Mouse (Mus musculus) frontal cortex, adult (tissue): ENCODE measurements around the gene Ccdc51.
A peak's percentile ranks its signal among the peaks of the same experiment; 100 is the strongest.

Source experiments
- ATAC-seq: cut with Nextera tagmentation; 2 replicates; pipeline ENCODE4 v1.9.2; 2017; ENCODE audit warnings: mild to moderate bottlenecking, moderate library complexity, mixed read lengths; ENCODE audit not compliant: low TSS enrichment

Ccdc51 gene

DNA sequence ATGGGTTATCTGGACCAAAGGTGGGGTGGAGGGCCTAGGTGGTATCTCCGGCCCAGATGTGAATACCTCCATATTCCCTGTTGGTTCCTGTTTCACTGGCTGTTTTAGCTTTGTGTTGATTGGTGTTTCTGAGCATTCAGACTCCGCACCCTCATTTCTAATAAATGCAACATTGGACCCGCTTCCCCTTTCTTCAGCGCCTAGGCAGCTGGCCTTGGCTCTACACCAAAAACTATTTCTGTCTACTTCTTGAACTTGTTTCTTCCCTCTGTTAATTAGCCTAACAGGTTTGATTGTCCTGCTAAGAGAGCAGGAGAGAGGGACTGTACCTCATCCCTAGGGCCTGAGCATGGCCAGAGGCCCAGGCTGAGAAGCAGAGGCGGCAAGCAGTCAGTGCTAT lies 24.8 kb upstream of the Ccdc51 start:
- ATAC-seq = no peak

DNA sequence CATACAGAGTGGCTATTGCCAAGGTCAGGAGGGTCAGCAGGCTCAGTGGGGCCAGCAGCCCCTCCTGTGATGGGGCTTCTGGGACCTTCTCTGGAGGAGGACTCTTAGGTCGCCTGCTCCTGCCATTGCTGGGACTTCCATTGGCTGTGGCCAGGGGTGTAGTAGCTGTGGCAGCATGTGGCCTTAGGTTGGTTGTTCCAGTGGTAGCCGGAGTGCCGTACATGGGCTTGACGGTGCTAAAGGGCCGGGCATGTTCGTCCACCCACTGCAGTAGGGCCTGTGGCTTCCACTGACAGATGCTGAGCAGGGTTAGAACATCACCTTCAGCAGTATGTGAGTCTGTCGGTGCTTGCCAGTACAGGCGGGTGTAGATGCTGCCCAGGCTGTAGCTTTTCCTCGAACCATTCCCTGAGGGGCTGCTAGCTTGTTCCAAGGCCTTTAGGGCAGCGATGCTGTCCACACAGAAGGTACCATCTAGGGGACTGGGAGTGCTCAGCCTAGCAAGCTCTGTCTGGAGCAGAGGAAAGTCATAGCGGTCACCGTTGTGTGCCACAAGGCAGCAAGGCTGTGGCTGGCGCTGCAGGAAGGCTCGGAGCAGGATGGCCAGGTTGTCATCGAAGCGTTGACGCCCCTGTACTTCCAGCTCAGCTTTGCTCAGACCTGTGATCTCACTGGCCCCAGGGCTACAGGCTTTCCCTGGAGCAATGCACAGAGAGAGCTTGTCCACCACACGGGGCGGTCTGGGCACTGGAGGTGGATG lies 24.1 kb upstream of the Ccdc51 start:
- ATAC-seq = no peak

DNA sequence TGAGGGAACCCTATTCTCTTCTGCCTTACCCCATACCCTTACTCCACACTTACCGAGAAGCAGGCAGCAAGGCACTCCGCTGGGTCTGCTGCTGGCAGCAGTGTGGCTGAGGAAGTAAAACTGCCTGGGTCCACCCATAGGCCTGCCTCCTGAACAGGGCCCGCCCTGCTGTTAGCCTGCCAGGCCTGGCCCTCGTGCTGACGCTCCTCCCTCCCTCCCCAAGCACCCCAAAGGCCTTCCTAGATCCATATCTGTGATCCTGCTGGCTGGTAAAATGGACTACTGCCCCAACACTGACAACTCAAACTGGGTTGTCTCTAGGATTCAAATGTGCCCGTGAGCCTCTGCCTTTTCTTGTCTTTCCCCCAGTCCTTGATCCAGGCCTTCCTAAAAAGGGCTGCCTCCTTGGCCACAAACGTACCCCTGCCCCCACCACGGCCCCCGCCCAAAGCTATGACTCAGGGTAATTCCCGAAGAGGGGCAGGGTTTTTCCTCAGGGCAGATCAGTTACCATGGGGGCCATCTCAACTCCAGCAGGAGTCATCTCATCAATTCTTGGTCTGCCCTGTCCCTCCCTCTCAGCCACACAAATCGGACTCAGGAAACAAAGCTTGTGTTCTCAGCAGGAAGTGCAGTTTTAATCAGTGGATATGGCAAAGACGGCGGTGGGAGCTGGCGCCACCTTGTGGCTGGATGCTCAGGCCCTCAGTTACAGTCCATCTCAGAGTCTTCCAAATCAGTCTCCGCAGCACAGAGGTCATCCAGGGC lies 23.0 kb upstream of the Ccdc51 start, which contains the start of gene Trex1:
Gene Trex1 (minus strand): TSS at position 599 of the 768 bp plus-strand sequence.
- ATAC-seq = peak; percentile 66

DNA sequence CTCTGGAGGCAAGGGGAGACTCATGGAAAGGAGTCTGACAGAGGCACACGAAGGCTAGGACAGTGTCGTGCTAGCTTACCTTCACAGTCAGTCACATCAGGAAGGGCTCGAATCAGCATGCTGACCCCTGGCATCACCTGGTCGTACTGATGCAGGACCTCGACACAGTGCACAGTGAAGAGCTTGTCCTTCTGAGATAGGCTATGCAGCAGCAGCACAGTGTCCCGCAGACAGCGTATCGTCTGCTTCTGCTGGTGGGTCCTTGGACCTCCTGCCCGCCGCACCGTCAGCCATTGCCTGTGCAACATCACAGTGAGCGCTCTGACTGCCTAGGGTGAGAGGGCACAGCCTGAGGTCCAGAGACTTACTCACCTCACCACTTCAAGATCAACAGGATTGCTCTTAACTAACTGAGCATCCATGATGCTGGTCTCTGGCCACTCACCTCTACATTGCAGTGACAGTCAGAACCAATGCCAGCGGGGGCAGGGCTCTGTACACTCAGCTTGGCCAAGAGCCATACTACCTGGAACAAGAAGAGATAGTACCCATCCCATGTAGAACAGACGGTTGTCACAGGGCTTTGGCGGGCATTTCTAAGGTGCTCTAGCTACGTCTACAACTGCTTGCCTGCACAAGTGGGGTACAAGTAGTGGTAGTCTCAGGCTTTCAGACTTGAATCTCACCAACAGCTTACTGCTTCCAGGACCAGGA lies 22.0 kb upstream of the Ccdc51 start:
- ATAC-seq = no peak

DNA sequence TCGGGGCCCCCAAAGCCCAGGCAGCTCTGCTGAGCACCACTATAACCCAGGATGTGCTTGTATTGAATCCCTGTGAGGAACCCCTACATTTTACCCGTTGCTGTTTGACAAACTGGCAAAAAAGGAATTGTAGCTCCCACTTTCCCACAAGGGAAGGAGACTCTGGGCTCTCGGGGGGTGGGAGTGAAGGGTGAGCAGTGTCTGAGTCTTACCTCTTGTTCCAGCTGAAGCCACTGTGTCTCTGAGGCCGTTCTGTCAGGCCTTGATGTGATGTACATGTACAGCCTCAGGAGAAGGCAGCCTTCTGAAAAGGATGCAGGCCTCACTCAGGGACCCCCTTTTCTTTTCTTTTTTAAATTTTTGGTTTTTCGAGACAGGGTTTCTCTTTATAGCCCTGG lies 21.4 kb upstream of the Ccdc51 start:
- no peak for ATAC-seq

DNA sequence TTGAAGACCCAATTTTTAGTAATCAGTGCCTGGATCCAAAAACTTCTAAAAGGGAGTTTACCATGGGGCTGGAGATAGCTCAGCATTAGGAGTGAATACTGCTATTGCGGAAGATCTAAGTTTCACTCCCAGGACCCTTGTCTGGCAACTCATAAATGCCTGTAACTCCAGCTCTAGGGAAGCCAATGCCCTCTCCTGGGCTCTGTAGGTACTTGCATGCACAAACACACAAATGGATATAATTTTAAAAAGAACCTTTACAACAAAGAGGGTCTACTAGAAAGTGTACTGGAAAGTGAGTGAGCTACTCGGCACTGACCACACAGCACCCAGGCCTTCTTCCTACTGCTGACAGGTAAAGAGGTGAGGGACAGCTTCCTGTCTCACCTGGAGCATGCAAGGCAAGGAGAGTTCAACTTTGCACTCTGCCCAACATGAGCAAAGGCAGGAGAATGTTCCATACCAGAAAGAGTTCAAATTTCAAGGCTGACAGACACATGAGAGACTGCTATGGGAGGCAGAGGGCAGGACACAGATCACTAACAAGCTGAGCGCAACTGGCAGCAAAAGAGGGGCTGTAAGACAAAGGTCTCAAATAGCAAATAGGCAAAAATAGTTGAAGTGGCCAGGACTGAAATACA lies 14.1 kb upstream of the Ccdc51 start:
- no peak for ATAC-seq

DNA sequence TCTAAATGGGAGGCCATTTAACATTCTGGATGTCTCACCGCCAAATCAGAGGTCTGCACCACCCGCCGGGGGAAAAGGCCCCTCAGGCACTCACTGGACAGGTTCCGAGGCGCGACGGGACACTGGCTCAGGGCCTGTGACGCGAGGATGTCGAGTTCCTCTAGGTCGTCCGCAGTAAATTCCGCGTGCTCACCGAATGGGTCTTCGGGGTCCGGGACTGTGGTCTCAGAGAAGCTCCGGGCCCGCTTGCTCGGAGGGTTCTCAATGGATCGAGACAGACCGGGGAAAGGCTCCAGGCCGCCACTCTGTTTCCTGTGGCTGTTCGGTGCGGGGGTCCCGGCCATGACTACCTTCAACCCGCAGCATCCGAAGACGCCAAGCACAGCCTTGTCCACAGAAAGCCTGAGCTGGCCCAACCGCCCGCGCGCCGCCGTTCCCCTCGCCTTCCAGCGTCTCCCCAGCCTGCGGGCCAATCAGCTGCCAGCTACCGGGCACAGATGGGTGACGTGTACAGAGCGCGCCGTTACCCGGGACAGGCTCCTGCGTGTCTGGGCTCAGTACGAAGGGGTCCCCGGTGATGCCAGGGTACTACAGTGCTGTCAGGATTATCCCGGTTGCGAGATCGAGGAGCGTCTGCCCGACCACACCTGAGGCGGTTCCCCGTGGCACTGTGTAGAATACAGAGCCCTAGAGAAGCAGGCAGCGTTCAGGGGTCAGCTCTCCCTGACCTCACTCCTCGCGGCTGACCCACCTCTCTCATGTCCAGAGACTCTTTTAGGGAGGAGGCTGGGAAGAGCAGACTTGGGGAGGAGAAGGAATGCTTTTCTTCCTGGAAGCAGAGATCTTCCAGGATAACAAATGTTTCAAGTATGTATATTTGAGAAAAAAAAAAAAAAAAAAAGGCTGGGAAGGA lies 8.4 kb upstream of the Ccdc51 start, which contains the start of gene Atrip:
Gene Atrip (minus strand): TSS at position 464 of the 913 bp plus-strand sequence.
- ATAC-seq = peak; percentile 99

DNA sequence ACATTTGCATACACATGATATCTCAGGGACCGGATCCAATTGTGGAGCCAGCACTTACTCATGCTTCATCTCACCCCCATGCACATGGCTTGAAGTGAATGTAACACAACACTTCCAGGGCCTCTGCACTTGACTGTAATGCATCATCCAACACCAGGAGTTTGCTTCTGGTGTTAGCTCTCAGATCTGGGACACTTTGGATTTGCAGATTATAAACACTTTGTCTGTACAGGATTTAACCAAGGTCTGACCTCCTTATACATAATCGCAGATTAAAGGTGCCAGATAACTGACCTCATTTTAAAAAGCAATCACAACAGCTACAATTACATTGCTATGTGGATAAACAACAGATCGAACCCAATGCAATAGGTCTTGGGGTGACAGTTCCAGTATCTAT lies 1.8 kb upstream of the Ccdc51 start:
- no peak for ATAC-seq

DNA sequence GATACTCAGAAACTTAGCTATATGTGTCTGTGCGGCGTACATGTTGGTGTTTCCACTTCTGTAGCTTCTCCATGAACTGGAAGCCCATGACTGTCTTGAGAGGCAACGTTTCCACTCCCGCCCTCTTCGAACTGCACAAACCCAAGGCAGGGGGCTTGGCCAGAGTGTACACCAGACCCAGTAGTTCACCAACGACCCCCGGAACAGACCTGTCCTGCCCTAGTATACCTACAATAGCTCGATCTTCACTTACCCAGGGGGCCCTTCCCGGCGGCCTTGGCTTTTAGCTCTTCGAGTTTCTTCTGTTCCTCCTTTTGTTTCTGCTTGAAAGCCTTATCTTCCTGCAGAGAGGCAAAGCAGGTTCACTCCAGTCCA lies 557 bp upstream of the Ccdc51 start:
- no peak for ATAC-seq

DNA sequence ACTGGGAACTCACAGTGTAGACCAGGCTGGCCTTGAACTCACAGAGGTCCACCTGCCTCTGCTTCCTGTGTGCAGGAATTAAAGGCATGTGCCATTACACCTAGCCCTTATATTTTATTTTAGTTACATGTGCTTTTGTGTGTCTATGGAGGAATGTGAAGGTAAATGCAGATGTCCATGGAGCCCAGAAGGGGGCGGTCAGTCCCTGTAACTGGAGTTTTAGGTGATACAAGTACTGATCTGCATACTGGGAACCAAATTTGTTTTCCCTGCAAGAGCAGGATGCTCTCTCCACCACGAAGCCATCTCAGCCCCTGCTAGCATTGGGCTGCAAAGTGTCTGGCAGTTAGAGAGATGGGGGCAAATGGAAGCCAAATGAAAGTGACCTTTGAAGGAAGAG lies 2.6 kb downstream of the Ccdc51 start:
- ATAC-seq = no peak

DNA sequence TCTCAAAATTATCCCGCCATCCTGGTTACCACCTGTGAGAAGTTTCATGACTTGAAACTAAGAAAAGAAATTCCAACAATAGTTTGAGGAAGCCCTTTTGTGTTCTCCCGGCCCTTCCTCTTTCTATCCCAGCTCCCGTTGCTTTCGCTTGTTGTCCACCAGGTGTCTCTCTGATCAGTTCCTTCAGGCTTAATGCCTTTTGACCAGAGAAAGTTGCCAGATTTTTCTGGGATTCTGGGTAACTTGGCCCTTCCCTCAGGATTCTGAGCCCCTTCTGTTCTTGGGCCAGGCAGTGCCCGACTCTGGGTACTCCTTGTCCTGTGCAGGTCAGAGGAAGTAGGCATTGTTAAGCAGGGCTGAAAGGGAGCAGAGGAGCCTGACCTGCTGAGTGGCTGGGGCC lies 5.7 kb downstream of the Ccdc51 start:
- ATAC-seq = peak; percentile 49; the same call in 1 of the 2 replicates

DNA sequence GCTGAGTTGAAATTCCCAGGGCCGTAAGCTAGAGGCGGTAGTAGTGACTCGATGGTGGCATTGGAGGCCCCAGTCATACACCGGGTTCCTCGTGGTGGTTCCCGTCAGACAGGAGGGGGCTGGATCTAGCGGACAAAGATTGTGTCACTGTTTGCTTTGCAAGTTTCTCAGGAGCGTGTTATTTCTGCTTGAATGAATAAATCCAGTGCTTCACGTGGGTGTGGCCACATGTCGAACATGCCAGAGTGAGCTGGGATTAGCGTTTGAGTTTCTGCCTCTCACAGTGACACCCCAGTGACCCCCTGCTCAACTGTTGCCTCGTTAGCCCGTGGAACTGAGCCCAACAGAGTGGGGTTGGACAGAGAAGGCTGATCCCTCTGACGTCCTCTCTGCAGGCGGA lies 8.2 kb downstream of the Ccdc51 start:
- ATAC-seq = no peak

DNA sequence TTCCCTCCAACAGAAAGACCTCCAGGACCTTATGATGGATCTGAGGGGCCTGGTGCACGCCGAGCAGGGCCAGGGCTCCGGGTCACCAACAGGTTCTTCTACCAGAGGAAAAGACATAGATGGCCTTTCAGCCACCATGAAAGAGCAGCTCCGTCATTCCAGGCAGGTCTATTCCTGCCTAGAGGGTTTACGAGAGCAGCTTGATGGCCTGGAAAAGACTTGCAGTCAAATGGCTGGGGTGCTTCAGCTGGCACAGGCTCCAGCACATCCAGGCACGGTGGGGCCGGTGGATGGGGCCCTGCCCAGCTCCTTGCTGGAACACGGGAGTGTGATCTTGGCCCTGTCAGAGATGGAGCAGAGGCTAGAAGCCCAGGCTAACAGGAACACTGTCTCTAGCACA lies 9.5 kb downstream of the Ccdc51 start:
- no peak for ATAC-seq

DNA sequence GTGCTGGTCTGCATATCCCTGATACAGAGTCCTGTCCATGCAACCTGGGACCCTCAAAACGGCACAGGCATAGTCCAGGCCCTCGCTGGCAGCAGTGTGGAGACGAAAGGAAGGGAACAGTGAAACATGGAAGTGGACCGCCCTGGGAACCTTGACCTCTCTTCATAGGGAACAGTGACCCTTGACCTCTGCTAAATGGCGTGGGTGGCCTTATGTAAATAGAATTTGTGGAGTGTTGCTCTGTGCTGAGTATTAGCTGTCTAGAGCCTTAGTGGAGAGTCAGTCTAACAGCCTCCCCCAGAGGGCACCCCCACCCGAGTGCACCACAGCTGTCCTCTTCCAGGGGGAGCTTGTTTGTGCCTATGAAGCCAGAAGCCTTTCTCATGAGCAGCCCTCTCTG lies 10.5 kb downstream of the Ccdc51 start:
- no peak for ATAC-seq

DNA sequence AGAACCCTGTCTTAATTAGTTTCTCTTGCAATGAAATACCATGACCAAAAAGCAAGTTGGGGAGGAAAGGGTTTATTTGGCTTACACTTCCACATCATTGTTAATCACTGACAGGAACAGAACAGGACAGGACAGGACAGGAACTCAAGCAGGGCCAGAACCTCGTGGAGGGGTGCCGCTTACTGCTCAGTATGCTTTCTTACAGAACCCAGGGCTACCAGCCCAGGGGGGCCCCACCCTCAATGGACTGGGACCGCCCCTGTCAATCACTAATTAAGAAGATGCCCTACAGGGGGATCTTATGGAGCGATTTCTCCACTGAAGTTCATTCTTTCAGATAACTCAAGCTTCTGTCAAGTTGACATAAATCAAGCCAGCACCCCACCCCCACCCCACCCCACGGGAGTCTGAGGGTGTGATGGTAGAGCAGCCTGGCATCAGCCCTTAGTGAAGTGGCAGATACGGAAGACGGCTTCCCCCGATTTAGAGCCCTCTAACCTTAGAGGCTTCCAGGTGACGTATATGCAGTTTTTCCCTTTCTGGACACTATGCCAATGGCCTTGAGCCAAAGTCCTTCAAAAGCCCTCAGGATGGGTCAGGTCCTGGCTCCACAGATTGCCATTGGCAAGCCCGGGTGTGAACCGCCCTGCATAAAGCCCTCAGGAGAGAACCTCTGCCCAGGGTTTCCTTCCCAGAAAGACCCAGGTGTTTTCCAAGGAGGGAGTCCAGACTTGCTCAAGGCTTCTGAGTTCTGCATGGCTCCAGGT lies 11.7 kb downstream of the Ccdc51 start:
- no peak for ATAC-seq

DNA sequence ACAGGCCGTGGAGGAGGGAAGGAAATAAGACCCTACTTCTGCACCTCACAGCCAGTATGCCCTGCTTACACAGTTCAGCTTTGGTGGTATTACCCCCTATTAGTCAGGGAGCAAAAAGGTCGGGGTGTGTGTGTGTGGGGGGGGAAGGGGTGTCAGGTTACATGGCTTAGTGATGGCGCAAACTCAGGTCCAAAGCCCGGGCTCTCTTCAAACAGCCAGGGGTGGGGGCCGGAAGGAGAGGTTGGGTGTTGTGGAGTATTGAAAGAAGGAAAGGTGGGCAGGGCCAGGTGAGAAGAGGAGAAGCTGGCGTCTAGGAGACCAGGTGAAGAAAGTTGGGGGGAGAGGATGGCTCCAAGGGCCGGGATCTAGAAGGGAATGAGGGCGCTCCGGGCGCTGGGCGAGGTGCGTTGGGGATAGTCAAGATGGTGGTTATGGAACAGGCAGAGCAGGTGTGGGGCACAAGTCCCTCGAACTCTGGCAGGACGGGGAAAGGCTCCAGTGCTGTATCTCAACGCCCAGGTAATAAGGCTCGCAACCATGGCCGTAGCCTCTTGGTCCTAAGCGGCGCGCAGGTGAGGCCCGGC lies 12.4 kb downstream of the Ccdc51 start:
- ATAC-seq = no peak

DNA sequence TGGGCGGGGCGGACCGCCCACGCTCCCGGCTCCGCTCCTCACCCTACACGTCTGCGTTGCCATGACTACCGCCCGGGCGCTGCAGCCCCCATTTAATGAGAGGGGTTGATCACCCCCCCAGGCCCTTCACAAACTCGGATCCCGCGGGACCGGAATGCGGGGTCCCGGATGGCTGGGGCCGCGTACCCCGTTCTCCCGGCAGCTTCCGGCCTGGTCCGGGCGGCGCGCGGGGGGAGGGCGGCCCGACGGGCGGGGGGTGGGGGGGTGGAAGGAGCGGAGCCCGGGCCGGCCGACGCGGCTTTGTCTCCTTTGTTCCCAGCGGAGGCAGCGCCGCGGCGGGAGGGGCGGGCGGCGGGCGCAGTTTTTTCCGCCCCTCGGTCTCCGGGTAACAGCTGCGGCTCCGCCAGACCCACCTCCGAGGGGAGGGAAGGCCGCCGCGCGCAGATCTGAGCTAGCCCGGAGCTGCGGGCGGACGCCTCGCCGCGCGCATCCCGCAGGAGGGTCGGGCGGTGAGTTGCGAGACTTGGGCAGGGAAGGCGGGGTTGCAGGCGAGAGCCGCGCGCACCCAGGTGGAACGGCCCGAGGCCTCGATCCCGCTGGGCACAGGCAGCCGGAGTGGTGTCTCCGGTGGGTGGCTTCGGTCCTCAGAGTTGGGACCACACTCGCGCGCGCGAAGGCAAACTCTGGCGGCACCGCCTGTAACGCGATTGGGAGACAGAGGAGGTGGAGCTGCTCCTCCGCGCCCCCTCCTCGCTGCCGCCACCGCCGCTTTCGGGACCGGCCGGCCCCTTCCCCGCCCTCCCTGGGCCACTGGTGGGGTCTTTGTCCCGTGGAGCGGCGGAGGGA lies 13.1 kb downstream of the Ccdc51 start, which contains the start of gene Plxnb1:
Gene Plxnb1 (plus strand): TSS at position 253 of the 846 bp plus-strand sequence.
- ATAC-seq = peak; percentile 35

DNA sequence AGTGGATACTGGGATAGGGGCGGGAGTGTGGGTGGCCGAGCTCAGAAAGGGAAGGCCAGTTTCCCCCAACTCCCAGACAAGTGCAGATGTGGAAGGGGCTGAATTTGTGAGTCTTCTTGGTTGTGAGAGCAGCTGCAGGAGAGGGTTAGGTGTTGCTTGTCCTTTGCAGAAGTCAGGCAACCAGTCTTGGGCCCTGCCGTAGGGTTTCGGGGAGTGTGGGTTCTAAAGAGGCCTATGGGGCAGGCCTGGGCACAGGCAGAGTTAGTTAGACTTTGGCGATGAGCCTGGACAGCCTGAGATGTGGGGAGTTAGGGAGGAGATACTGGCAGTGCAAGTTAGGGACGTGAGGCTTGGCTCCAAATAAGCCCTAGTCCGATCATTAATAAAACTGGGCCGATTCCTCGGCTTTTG lies 14.0 kb downstream of the Ccdc51 start:
- ATAC-seq = no peak

DNA sequence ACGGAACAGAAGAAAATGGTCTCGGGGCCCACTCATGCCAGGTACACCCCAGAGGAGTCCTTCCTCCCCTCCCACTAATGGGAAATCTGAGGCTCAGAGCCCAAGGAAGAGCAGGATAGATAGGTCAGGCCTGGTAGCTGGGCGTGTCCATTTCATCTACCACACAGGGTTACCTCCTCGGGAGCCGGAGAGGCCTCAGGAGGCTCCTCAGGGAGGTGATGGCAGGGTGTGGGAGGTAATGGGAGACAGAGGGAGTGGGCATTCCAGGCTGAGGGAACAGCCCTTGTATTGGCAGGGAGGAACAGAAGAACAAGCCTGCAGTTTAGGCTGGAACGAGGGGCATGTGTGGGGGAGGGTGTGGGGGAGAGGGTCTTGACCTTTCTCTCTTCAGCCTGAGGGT lies 14.6 kb downstream of the Ccdc51 start:
- ATAC-seq = no peak
